Comparison of ENCODE assay signal across 17 mouse cellular contexts in the genomic region with DNA sequence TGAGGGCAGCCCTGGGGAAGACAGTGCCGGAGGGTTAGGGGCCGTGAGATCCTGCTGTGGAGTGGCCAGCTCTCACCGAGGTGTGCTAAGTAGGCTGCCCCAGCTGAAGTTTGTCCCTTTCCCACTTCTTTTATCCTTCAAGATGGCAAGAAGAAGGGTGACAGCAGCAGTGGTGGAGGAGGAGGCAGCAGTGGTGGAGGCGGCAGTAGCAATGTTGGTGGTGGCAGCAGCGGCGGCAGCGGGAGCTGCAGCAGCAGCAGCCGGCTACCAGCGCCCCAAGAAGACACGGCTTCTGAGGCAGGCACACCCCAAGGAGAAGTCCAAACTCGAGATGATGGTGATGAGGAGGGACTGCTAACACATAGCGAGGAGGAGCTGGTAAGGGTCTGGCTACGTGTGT.
"Had no signal": no experiment of that assay in that cellular context is flagged by ENCODE, and none has a peak within 500 bp of the region (broad histone marks: within the 10 kb centered on the region; RNA-seq: fewer than 3 reads in every experiment).

No protein-coding gene starts in this region.

- H3K4me1 ChIP-seq: limb, embryonic 15.5 days; liver, embryonic 12.5 days; lung, embryonic 15.5 days; midbrain, embryonic 15.5 days; neural tube, embryonic 13.5 days had no signal

- H3K4me3 ChIP-seq: limb, embryonic 15.5 days; liver, embryonic 12.5 days; lung, embryonic 15.5 days; megakaryocyte, embryonic 14.5 days; midbrain, embryonic 15.5 days; neural tube, embryonic 13.5 days had no signal

- DNase-seq: kidney, adult 11 months; kidney, adult 9 months; kidney, postnatal 36 days; lung, postnatal 14 days; retina, postnatal 1 day; thymus, adult 18-20 months; thymus, postnatal 14 days had no signal

- H3K27ac ChIP-seq: hindbrain, postnatal 0 days; kidney, postnatal 0 days; limb, embryonic 15.5 days; liver, embryonic 12.5 days; lung, embryonic 15.5 days; macrophage; midbrain, embryonic 15.5 days; neural tube, embryonic 13.5 days; stomach, postnatal 0 days had no signal

- ATAC-seq: hindbrain, postnatal 0 days; liver, embryonic 12.5 days; midbrain, embryonic 15.5 days had no signal
